ENCODE assay signal across 12 mouse cellular contexts in genomic region chr5:64193353-64193752, GRCm38 (mm10). TPM values are rescaled to one million over a fixed set of nuclear protein-coding genes. Genes with fewer than 3 reads are reported as not detected.
DNase-seq lines count a peak whose midpoint lies in the region; ATAC-seq and TF ChIP-seq lines count a peak whose summit lies in the region.
"Had no signal": no experiment of that assay in that cellular context is flagged by ENCODE, and none has a peak within 500 bp of the region (broad histone marks: within the 10 kb centered on the region; RNA-seq: fewer than 3 reads in every experiment).

No protein-coding gene starts in this region.

- 47% methylated on average over 11 of the region's 11 CpGs for WGBS in heart, embryonic 11.5 days (ENCODE audit: insufficient replicate concordance)
- WGBS in midbrain, embryonic 14.5 days: 71% methylated on average over 11 of the region's 11 CpGs
- WGBS in midbrain, embryonic 11.5 days: 71% methylated on average over 11 of the region's 11 CpGs
- WGBS in kidney, postnatal 0 days: 17% methylated on average over 11 of the region's 11 CpGs
- WGBS in liver, embryonic 11.5 days: 61% methylated on average over 11 of the region's 11 CpGs

- H3K4me3 ChIP-seq in heart, embryonic 11.5 days (ENCODE audit: low read depth, low read length): no peak overlapping the region
- no peak overlapping the region for H3K4me3 ChIP-seq in midbrain, embryonic 14.5 days (replicated peaks; ENCODE audit: low read depth, low read length)
- no peak overlapping the region for H3K4me3 ChIP-seq in midbrain, embryonic 11.5 days (ENCODE audit: low read depth, low read length)
- no peak overlapping the region for H3K4me3 ChIP-seq in kidney, postnatal 0 days (replicated peaks; ENCODE audit: low read depth, low read length)
- no peak overlapping the region for H3K4me3 ChIP-seq in liver, embryonic 11.5 days (ENCODE audit: low read depth, low read length)
- H3K4me3 ChIP-seq: erythroblast, embryonic 14.5 days; lung, embryonic 15.5 days; myocyte had no signal

- H3K9ac ChIP-seq in heart, embryonic 11.5 days (ENCODE audit: low read depth, low read length): no peak overlapping the region
- H3K9ac ChIP-seq in midbrain, embryonic 14.5 days (replicated peaks; ENCODE audit: low read length): no peak overlapping the region
- no peak overlapping the region for H3K9ac ChIP-seq in midbrain, embryonic 11.5 days (ENCODE audit: low read length)
- 0 out of 2 replicates have a peak overlapping the region, but pooled peaks have one; percentile 1 for H3K9ac ChIP-seq in kidney, postnatal 0 days (ENCODE audit: low read depth, low read length)
- no peak overlapping the region for H3K9ac ChIP-seq in liver, embryonic 11.5 days (ENCODE audit: low read depth, low read length)
- H3K9ac ChIP-seq: lung, embryonic 15.5 days had no signal

- H3K27ac ChIP-seq in heart, embryonic 11.5 days (ENCODE audit: low read depth, low read length): no peak overlapping the region
- no peak overlapping the region for H3K27ac ChIP-seq in midbrain, embryonic 14.5 days (replicated peaks; ENCODE audit: low read depth, low read length)
- H3K27ac ChIP-seq in midbrain, embryonic 11.5 days (ENCODE audit: low read depth, low read length): no peak overlapping the region
- no peak overlapping the region for H3K27ac ChIP-seq in kidney, postnatal 0 days
- no peak overlapping the region for H3K27ac ChIP-seq in liver, embryonic 11.5 days (ENCODE audit: low read depth, low read length)
- H3K27ac ChIP-seq: lung, embryonic 15.5 days had no signal

- ATAC-seq in heart, embryonic 11.5 days (replicated peaks; ENCODE audit: insufficient number of reproducible peaks, low FRiP score, low TSS enrichment): no peak
- ATAC-seq in midbrain, embryonic 14.5 days (ENCODE audit: low FRiP score, low TSS enrichment): no peak
- ATAC-seq in midbrain, embryonic 11.5 days (ENCODE audit: low FRiP score): no peak
- ATAC-seq in kidney, postnatal 0 days (replicated peaks; ENCODE audit: low FRiP score, low read depth): no peak
- ATAC-seq in megakaryocyte-erythroid progenitor cell, adult 5-6 weeks (replicated peaks; ENCODE audit: low FRiP score, low TSS enrichment, poor library complexity, severe bottlenecking): no peak
- ATAC-seq in liver, embryonic 11.5 days (replicated peaks; ENCODE audit: low FRiP score): no peak

- peaks cover 5% of the 10 kb centered on the region for H3K4me1 ChIP-seq in heart, embryonic 11.5 days (ENCODE audit: control insufficient read depth, insufficient read depth, low read length)
- no peaks in the 10 kb centered on the region for H3K4me1 ChIP-seq in midbrain, embryonic 14.5 days (ENCODE audit: control insufficient read depth, insufficient read depth, low read length)
- H3K4me1 ChIP-seq in midbrain, embryonic 11.5 days (ENCODE audit: control insufficient read depth, insufficient read depth, low read length): no peaks in the 10 kb centered on the region
- H3K4me1 ChIP-seq in kidney, postnatal 0 days (replicated peaks; ENCODE audit: insufficient read depth, low read length): 0 out of 2 replicates have a peak, but pooled peaks cover 7% of the 10 kb centered on the region
- no peaks in the 10 kb centered on the region for H3K4me1 ChIP-seq in liver, embryonic 11.5 days (replicated peaks; ENCODE audit: control insufficient read depth, insufficient read depth, low read length)

- TF ChIP-seq CTCF in kidney, postnatal 0 days (IDR thresholded peaks at IDR 0.05; ENCODE audit: low read depth): no peak

- no peak overlapping the region; the same call in 1 of the 2 replicates for H3K4me2 ChIP-seq in heart, embryonic 11.5 days
- H3K4me2 ChIP-seq in midbrain, embryonic 14.5 days (ENCODE audit: low read length): no peak overlapping the region
- H3K4me2 ChIP-seq in midbrain, embryonic 11.5 days: no peak overlapping the region
- peak overlapping the region; percentile 34 for H3K4me2 ChIP-seq in kidney, postnatal 0 days (ENCODE audit: low read length)
- no peak overlapping the region for H3K4me2 ChIP-seq in liver, embryonic 11.5 days
- H3K4me2 ChIP-seq: lung, embryonic 15.5 days had no signal

- peaks cover 2% of the 10 kb centered on the region; the same call in 1 of the 2 replicates for H3K36me3 ChIP-seq in heart, embryonic 11.5 days (ENCODE audit: control insufficient read depth, insufficient read depth, low read length)
- H3K36me3 ChIP-seq in midbrain, embryonic 14.5 days (ENCODE audit: control insufficient read depth, insufficient read depth, low read length): no peaks in the 10 kb centered on the region
- no peaks in the 10 kb centered on the region for H3K36me3 ChIP-seq in midbrain, embryonic 11.5 days (ENCODE audit: control insufficient read depth, insufficient read depth, low read length)
- H3K36me3 ChIP-seq in kidney, postnatal 0 days (ENCODE audit: insufficient read depth, low read length): no peaks in the 10 kb centered on the region
- no peaks in the 10 kb centered on the region; the same call in 1 of the 2 replicates for H3K36me3 ChIP-seq in liver, embryonic 11.5 days (ENCODE audit: control insufficient read depth, insufficient read depth, low read length)

- H3K9me3 ChIP-seq in heart, embryonic 11.5 days (replicated peaks; ENCODE audit: control insufficient read depth, low read length): peaks cover 6% of the 10 kb centered on the region
- H3K9me3 ChIP-seq in midbrain, embryonic 14.5 days (ENCODE audit: control insufficient read depth, low read length): 0 out of 2 replicates have a peak, but pooled peaks cover 4% of the 10 kb centered on the region
- no peaks in the 10 kb centered on the region for H3K9me3 ChIP-seq in midbrain, embryonic 11.5 days (ENCODE audit: control insufficient read depth, low read length)
- no peaks in the 10 kb centered on the region for H3K9me3 ChIP-seq in kidney, postnatal 0 days (replicated peaks; ENCODE audit: low read length)
- H3K9me3 ChIP-seq in liver, embryonic 11.5 days (ENCODE audit: control insufficient read depth, low read length): peaks cover 6% of the 10 kb centered on the region; the same call in 1 of the 2 replicates
- H3K9me3 ChIP-seq: lung, embryonic 15.5 days had no signal

- no peaks in the 10 kb centered on the region for H3K27me3 ChIP-seq in heart, embryonic 11.5 days (ENCODE audit: control insufficient read depth, insufficient read depth, low read length)
- no peaks in the 10 kb centered on the region for H3K27me3 ChIP-seq in midbrain, embryonic 14.5 days (ENCODE audit: control insufficient read depth, insufficient read depth, low read length)
- H3K27me3 ChIP-seq in midbrain, embryonic 11.5 days (ENCODE audit: control insufficient read depth, insufficient read depth, low read length): no peaks in the 10 kb centered on the region
- no peaks in the 10 kb centered on the region for H3K27me3 ChIP-seq in kidney, postnatal 0 days (ENCODE audit: insufficient read depth, low read length)
- no peaks in the 10 kb centered on the region for H3K27me3 ChIP-seq in liver, embryonic 11.5 days (replicated peaks; ENCODE audit: control insufficient read depth, insufficient read depth, low read length)
- H3K27me3 ChIP-seq: lung, embryonic 15.5 days had no signal

- DNase-seq in heart, adult 11 months: peak; percentile 96
- DNase-seq in midbrain, embryonic 14.5 days: peak; percentile 19
- no peak for DNase-seq in midbrain, embryonic 11.5 days (ENCODE audit: low spot score, missing footprints)
- DNase-seq in kidney, postnatal 0 days (ENCODE audit: low spot score): peak; percentile 81
- DNase-seq in right cerebral cortex, postnatal 10 days (ENCODE audit: low spot score in 2 of 2): no peak
- DNase-seq in liver, embryonic 11.5 days (ENCODE audit: low spot score): no peak
- DNase-seq: cerebellum, adult 9-10 months had no signal

RNA-seq across cellular contexts. Expression of gene Tbc1d1, which starts 37.2 kb away (rescaled TPM):
- 36.3 and 41.5 TPM in 2 replicates for polyA plus RNA-seq in heart, embryonic 11.5 days (2014; fragmentation: Nextera tagmentation; extraction: Ambion mirVana)
- 9.3 and 11.7 TPM in 2 replicates for polyA plus RNA-seq in midbrain, embryonic 14.5 days (2014; fragmentation: Nextera tagmentation; extraction: Ambion mirVana)
- 18.6 and 21.0 TPM in 2 replicates for polyA plus RNA-seq in midbrain, embryonic 11.5 days (2014; fragmentation: Nextera tagmentation; extraction: Ambion mirVana)
- polyA plus RNA-seq in kidney, postnatal 0 days (2015; fragmentation: Nextera tagmentation; extraction: Ambion mirVana): 26.2 and 29.8 TPM in 2 replicates
- 6.7 and 11.3 TPM in 2 replicates for total RNA-seq in megakaryocyte-erythroid progenitor cell, adult 5-6 weeks (2014; fragmentation: Nextera tagmentation)
- 15.8 and 15.9 TPM in 2 replicates for total RNA-seq in megakaryocyte-erythroid progenitor cell, adult 5-6 weeks (2017)
- polyA plus RNA-seq in liver, embryonic 11.5 days (2014; fragmentation: Nextera tagmentation; extraction: Ambion mirVana): 25.6 and 25.9 TPM in 2 replicates

Comparison
In these comparisons a context has a peak if more than half of its experiments do, and no peak if none do; other contexts are left out.
1. DNase-seq: peak in heart, adult 11 months (single experiment), midbrain, embryonic 14.5 days (single experiment) and kidney, postnatal 0 days (single experiment); none in midbrain, embryonic 11.5 days (single experiment), right cerebral cortex, postnatal 10 days (0 of 2) and liver, embryonic 11.5 days (single experiment).